Mouse (Mus musculus) embryonic facial prominence, embryonic 15.5 days (tissue): ENCODE data around the gene Retreg1. TPM values are rescaled to one million over a fixed set of nuclear protein-coding genes. Genes with fewer than 3 reads are reported as not detected.
A peak's percentile ranks its signal among the peaks of the same experiment; 100 is the strongest.

Source experiments
- ATAC-seq: fragments of 200-750 bp; cut with Nextera tagmentation; 2 replicates; pipeline ENCODE4 v1.8.0; 2017; ENCODE audit warnings: low read depth, moderate TSS enrichment; ENCODE audit not compliant: insufficient number of reproducible peaks, low FRiP score, low TSS enrichment
- H3K27ac ChIP-seq: fragments of 300-500 bp; sonication (generic); replicated peaks from 2 replicates; pipeline ENCODE4 v1.5.1; 2015; ENCODE audit warnings: mild to moderate bottlenecking, inconsistent platforms
- H3K27me3 ChIP-seq: fragments of 300-500 bp; sonication (generic); 2 replicates; pipeline ENCODE4 v1.6.1; 2015; ENCODE audit warnings: inconsistent platforms
- H3K36me3 ChIP-seq: fragments of 300-500 bp; sonication (generic); 2 replicates; pipeline ENCODE4 v1.6.1; 2015; ENCODE audit warnings: mild to moderate bottlenecking, inconsistent platforms
- H3K4me1 ChIP-seq: fragments of 300-500 bp; sonication (generic); 2 replicates; pipeline ENCODE4 v1.6.1; 2015; ENCODE audit warnings: inconsistent platforms
- H3K4me2 ChIP-seq: fragments of 300-500 bp; sonication (generic); replicated peaks from 2 replicates; pipeline ENCODE4 v1.6.1; 2015; ENCODE audit warnings: mild to moderate bottlenecking, inconsistent platforms
- H3K4me3 ChIP-seq: fragments of 300-500 bp; sonication (generic); replicated peaks from 2 replicates; pipeline ENCODE4 v1.5.1; 2015; ENCODE audit warnings: mild to moderate bottlenecking, inconsistent platforms
- H3K9ac ChIP-seq: fragments of 300-500 bp; sonication (generic); 2 replicates; pipeline ENCODE4 v1.6.1; 2015; ENCODE audit warnings: inconsistent platforms
- H3K9me3 ChIP-seq: fragments of 300-500 bp; sonication (generic); replicated peaks from 2 replicates; pipeline ENCODE4 v1.6.1; 2016; ENCODE audit warnings: inconsistent platforms
- WGBS: fragments of 180-500 bp; shearing (Covaris S2); methylation state at CpG from one replicate; pipeline ENCODE4 v1.1.7; 2015; 5-methylcytosine and 5-hydroxymethylcytosine counted together
- polyA plus RNA-seq: library from polyadenylated mRNA; unstranded; fragments of >200 nt; fragmentation: Nextera tagmentation; extraction: Ambion mirVana; gene quantifications from 2 replicates; pipeline ENCODE4 v1.2.1, GENCODE M21; 2015

The Retreg1 gene
- 11.0 and 14.6 TPM in 2 replicates for polyA plus RNA-seq

DNA sequence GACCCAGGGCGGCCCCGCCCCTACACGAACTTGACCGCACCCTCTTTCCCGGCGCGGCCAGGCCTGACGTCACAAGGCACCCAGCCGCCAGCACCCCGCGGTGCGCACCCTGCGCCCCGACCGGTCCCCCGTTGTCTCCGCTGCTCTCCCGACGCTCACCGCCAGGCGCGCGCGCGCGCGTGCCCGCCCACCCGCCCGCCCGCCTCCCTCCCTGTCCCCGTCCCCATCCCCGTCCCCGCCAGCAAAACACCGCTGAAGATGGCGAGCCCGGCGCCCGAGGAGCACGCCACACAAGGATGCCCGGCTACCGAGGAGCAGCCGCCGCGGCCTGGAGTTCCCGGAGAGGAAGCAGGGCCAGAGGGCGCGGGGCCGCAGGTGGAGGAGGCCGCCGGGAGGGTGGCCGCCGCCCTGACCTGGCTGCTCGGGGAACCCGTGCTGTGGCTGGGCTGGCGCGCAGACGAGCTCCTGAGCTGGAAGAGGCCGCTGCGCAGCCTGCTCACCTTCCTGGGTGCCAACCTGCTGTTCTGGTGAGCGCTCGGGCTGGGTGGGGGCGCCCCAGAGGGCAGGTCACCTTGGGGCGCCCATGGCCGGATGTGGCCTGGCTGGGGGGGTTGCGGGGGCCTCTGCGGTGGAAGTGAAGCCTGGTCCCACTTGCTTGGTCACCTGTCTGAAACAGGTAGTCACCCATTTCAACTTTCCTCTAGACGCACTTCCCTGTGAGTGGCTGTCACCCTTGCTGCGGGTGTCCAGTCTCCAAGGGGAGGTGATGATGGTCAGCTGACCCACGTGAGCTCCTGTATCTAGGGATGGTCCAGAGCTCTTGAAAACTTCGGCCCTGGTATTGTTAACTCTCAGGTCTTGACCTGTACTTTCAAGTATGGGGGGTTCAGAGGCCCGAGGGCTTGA is at the start of gene Retreg1:
TSS of gene Retreg1 (plus strand) at position 95 of the 906 bp plus-strand sequence.
- peak within 1 kb of the TSS; percentile 77 for H3K4me3 ChIP-seq
- no peaks in the 10 kb centered on the region for H3K36me3 ChIP-seq
- 0 out of 2 replicates have a peak, but pooled peaks cover 12% of the 10 kb centered on the region for H3K27me3 ChIP-seq
- no peaks in the 10 kb centered on the region for H3K9me3 ChIP-seq
- ATAC-seq = peak; percentile 81
- peaks cover 18% of the 10 kb centered on the region for H3K4me1 ChIP-seq
- H3K4me2 ChIP-seq = peak within 1 kb of the TSS; percentile 96
- peak within 1 kb of the TSS; percentile 45 for H3K9ac ChIP-seq
- WGBS = under 1% methylated on average over 66 of the region's 72 CpGs
- H3K27ac ChIP-seq = peak within 1 kb of the TSS; percentile 66; the same call in 1 of the 2 replicates

DNA sequence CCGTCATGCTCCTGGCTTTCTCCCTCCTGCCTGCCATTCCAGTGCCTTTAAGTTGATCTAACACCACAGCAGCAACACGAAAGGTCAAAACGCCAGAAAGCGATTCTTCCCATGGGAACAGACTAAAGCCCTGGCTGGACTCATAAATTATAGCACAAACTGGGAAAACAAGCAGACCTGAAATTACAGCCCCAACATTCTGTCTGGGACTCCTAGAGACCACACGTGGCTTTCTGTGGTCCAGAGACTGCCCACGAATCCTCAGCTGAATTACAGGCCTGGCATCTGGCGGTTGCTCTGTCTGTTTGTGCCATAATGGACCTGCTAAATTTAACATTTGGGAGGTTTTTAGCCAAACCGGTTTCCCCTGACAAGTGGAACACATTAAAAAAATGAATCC is 48.9 kb upstream of the Retreg1 start:
- 64% methylated on average over 8 of the region's 8 CpGs for WGBS
- ATAC-seq = peak; percentile 58; the same call in 1 of the 2 replicates
- peaks cover 10% of the 10 kb centered on the region; the same call in 1 of the 2 replicates for H3K4me1 ChIP-seq
- H3K4me2 ChIP-seq = no peak overlapping the region
- H3K9ac ChIP-seq = no peak overlapping the region
- peaks cover 55% of the 10 kb centered on the region for H3K36me3 ChIP-seq
- H3K27ac ChIP-seq = peak overlapping the region; percentile 39; the same call in 1 of the 2 replicates
- H3K9me3 ChIP-seq = no peaks in the 10 kb centered on the region
- no peaks in the 10 kb centered on the region for H3K27me3 ChIP-seq
- no peak overlapping the region for H3K4me3 ChIP-seq

DNA sequence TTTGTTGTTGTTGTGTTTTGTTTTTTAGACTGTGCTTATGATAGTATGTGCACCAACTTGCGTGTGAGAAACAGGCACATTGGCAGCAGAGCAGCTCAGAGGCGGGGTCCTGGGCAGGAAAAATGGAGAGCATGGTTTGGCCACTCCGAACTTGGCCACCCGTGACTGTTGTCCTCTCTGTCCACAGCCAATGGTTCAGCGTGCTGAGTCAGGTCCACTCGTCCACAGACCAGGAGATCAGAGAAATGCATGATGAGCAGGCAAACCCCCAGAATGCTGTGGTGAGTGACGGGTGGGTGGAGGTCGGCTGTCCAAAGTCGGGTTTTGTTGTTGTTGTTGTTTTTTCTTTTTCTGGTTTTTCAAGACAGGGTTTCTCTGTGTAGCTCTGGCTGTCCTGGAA is 47.5 kb upstream of the Retreg1 start:
- WGBS = 95% methylated on average over 9 of the region's 9 CpGs
- H3K4me2 ChIP-seq = no peak overlapping the region
- no peak overlapping the region for H3K27ac ChIP-seq
- peaks cover 10% of the 10 kb centered on the region; the same call in 1 of the 2 replicates for H3K4me1 ChIP-seq
- no peak for ATAC-seq
- no peak overlapping the region for H3K9ac ChIP-seq
- no peaks in the 10 kb centered on the region for H3K27me3 ChIP-seq
- no peaks in the 10 kb centered on the region for H3K9me3 ChIP-seq
- H3K4me3 ChIP-seq = no peak overlapping the region
- peaks cover 63% of the 10 kb centered on the region for H3K36me3 ChIP-seq

DNA sequence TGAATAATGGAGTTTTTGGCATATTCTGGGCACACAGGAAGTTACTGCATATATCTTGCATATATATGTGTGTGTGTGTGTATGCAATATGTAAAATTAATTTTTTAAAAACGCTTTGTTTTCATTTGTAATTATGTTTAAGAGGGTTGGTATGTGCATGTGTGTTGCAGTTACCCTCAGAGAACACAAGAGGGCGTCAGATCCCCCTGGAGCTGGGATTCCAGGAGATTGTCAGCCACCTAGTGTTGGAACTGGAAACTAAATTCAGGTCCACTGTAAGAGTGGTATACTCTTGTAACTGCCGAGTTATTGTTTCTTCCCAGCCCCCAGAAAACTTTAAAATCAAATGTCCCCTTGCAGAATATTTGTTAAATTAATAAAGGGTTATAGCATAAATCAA is 46.6 kb upstream of the Retreg1 start:
- WGBS = 58% methylated on average over 3 of the region's 3 CpGs
- no peak overlapping the region for H3K9ac ChIP-seq
- no peak overlapping the region for H3K27ac ChIP-seq
- no peak for ATAC-seq
- peaks cover 70% of the 10 kb centered on the region for H3K36me3 ChIP-seq
- H3K4me2 ChIP-seq = no peak overlapping the region
- H3K27me3 ChIP-seq = no peaks in the 10 kb centered on the region
- no peak overlapping the region for H3K4me3 ChIP-seq
- H3K4me1 ChIP-seq = peaks cover 10% of the 10 kb centered on the region; the same call in 1 of the 2 replicates
- H3K9me3 ChIP-seq = no peaks in the 10 kb centered on the region

DNA sequence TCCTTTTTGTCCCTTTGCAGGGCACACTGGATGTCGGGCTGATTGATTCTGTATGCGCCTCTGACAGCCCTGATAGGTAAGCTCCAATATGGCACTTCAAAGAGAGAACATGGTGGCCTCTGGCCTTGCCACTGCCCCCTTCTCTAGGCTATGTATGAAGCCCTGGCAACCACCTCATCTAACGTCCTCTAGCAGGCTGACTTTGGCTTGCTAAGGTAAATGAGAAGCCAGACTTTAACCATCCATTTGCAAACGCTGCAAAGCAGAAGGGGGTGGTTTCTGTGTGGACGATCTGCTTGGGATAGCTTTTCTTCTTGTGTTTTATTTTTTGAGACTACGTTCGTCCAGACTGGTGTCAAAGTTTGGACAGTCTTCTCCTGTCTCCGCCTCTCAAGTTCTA is 45.8 kb upstream of the Retreg1 start:
- ATAC-seq = no peak
- no peak overlapping the region for H3K9ac ChIP-seq
- 0 out of 2 replicates have a peak, but pooled peaks cover 4% of the 10 kb centered on the region for H3K4me1 ChIP-seq
- H3K4me3 ChIP-seq = no peak overlapping the region
- no peaks in the 10 kb centered on the region for H3K9me3 ChIP-seq
- H3K36me3 ChIP-seq = peaks cover 77% of the 10 kb centered on the region
- 87% methylated on average over 8 of the region's 8 CpGs for WGBS
- H3K27me3 ChIP-seq = no peaks in the 10 kb centered on the region
- no peak overlapping the region for H3K4me2 ChIP-seq
- no peak overlapping the region for H3K27ac ChIP-seq

DNA sequence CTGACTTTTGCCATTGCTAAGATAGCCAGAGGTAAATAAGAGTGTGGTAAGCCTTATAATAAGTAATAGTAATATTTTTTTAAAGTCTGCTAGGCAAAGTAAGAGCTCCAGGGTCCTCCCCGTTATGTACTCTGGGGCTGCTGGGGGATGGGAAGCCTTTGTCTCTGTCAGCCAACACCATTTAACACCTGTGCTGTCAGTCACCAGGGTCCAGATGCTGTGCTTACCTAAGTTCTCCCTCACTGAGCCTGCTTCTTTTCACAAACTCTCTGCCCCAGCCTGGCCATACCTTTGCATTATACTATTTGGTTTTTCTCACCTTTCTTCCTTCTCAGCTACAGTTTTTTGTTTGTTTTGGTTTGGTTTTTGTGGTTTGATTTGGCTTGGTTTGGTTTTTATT is 45.1 kb upstream of the Retreg1 start:
- Histone ChIP-seq H3K36me3 (peaks cover 79% of the 10 kb centered on the region), H3K4me1 (0 out of 2 replicates have a peak, but pooled peaks cover 4% of the 10 kb centered on the region), H3K9ac (no peak overlapping the region), H3K4me3 (no peak overlapping the region), H3K27ac (no peak overlapping the region), H3K4me2 (no peak overlapping the region), H3K27me3 (no peaks in the 10 kb centered on the region), H3K9me3 (no peaks in the 10 kb centered on the region)
- no peak for ATAC-seq
- WGBS = 79% methylated on average over 1 of the region's 1 CpGs

DNA sequence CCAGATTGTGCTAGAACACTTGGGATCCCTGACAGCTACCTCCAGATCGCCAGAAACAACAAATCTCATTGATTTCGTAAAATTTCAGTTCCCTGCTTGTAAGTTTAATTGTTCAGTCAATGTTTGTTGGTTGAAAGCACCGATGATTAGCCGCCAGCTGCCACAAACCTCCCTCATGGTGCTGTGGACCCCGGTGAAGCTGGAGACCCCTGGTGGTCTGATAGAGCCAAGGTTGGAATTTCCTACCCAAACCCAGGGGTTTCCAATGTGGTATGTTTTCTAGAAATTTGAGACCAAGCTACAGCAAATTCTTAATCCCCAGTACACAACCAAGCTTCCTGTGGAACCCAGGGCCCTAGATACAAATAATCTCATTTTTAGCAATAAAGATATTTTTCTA is 41.3 kb upstream of the Retreg1 start:
- H3K9me3 ChIP-seq = no peaks in the 10 kb centered on the region
- H3K36me3 ChIP-seq = peaks cover 86% of the 10 kb centered on the region
- H3K4me3 ChIP-seq = no peak overlapping the region
- no peak overlapping the region for H3K9ac ChIP-seq
- no peak overlapping the region for H3K4me2 ChIP-seq
- 77% methylated on average over 5 of the region's 5 CpGs for WGBS
- H3K27me3 ChIP-seq = no peaks in the 10 kb centered on the region
- H3K4me1 ChIP-seq = no peaks in the 10 kb centered on the region
- no peak overlapping the region for H3K27ac ChIP-seq
- no peak for ATAC-seq

DNA sequence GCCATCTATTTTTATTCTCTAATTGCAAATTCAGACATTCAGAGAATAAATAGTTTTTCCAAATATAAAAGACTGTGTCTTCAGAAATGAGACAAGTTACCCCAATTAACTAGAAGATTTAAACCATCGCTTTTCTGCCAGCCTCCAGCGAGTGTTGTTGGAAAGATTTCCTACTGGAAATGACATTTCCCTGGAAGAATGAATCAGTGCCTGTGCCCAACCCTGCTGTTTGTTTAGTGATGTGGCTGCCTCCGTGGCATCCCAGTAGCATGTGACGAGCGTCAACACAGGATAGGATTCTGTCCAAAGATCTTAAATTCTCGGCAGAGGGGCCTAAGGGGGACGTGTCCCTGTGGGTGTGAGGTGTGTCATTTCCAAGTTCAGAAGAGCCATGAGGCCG is 40.8 kb upstream of the Retreg1 start:
- Histone ChIP-seq H3K4me3 (no peak overlapping the region), H3K9me3 (no peaks in the 10 kb centered on the region), H3K9ac (no peak overlapping the region), H3K4me2 (no peak overlapping the region), H3K36me3 (peaks cover 86% of the 10 kb centered on the region), H3K27ac (no peak overlapping the region), H3K27me3 (no peaks in the 10 kb centered on the region), H3K4me1 (no peaks in the 10 kb centered on the region)
- no peak for ATAC-seq
- 82% methylated on average over 8 of the region's 8 CpGs for WGBS

DNA sequence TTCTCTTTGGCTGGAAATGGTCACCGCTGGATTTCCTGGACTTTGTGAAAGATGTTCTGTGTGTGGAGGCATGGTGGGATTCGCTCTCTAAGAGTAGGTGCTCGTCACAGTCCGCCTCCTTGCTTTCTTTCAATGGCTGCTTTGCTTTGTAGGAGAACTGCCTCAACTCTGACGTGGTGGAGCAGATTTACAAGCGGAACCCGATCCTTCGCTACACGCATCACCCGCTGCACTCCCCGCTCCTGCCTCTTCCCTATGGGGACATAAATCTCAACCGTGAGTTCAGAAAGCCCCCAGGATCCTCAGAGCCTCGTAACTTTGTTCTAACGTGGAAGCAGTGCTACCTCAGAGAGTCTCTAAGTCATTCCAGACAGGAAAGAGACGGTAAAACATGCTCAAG is 39.9 kb upstream of the Retreg1 start:
- WGBS = 78% methylated on average over 15 of the region's 15 CpGs

DNA sequence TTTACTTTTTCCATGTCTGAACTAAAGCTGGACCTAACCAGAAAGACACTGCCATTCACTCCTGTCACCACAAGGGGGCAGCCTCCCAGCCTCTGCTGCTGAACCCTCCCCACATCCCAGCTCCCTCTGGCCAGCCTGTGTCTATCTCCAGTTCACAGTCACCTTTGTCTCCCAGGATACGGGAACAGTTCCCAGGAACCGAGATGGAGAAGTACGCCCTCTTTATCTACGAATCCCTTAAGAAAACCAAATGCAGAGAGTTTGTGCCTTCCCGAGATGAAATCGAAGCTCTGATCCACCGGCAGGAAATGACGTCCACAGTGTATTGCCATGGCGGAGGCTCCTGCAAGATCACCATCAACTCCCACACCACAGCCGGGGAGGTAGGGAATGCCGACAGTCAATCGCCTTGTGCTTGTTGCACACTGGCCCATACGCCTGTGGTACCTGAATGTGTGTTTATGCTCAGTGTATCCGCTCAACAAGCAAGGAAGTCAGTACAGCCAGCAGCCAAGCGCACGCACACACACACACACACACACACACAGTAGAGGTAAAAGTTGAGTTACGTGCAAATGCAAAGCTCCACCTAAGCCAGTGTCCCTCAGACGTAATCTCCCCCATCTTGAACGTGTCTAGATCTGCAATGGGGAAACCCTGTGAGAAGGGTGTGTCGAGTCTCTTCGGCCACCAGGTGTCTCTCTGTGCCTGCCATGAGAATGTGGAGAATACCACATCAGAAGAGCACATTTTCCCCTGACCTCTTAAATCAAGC is 37.5 kb upstream of the Retreg1 start:
- Histone ChIP-seq H3K4me2 (no peak overlapping the region), H3K4me1 (0 out of 2 replicates have a peak, but pooled peaks cover 3% of the 10 kb centered on the region), H3K27ac (no peak overlapping the region), H3K4me3 (no peak overlapping the region), H3K9me3 (no peaks in the 10 kb centered on the region), H3K9ac (no peak overlapping the region), H3K36me3 (peaks cover 89% of the 10 kb centered on the region), H3K27me3 (no peaks in the 10 kb centered on the region)
- WGBS = 78% methylated on average over 21 of the region's 21 CpGs
- ATAC-seq = no peak; the same call in 1 of the 2 replicates

More for the DNA sequence above, 39.9 kb upstream of the Retreg1 start:
- H3K9me3 ChIP-seq = no peaks in the 10 kb centered on the region
- no peak overlapping the region for H3K4me3 ChIP-seq
- no peak for ATAC-seq
- H3K4me1 ChIP-seq = no peaks in the 10 kb centered on the region
- no peak overlapping the region for H3K27ac ChIP-seq
- no peaks in the 10 kb centered on the region for H3K27me3 ChIP-seq
- H3K4me2 ChIP-seq = no peak overlapping the region
- peaks cover 88% of the 10 kb centered on the region for H3K36me3 ChIP-seq
- H3K9ac ChIP-seq = no peak overlapping the region

DNA sequence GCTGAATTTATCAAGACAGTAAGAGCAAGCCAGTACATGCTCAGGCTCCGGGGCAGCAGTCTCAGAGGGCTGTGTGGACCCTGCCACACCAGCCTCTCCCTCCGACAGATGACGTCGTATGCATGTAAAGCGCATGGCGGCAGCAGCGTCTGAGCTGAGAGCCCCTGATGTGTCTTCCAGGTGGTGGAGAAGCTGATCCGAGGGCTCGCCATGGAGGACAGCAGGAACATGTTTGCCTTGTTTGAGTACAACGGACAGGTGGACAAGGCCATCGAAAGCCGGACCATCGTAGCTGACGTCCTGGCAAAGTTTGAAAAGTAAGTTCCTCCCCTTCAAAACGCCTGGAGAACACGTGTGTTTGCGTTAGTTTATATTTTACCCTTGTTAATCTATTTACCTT is 36.6 kb upstream of the Retreg1 start:
- Histone ChIP-seq H3K4me1 (0 out of 2 replicates have a peak, but pooled peaks cover 3% of the 10 kb centered on the region), H3K4me3 (no peak overlapping the region), H3K27ac (no peak overlapping the region), H3K36me3 (peaks cover 91% of the 10 kb centered on the region), H3K27me3 (no peaks in the 10 kb centered on the region), H3K9ac (no peak overlapping the region), H3K4me2 (no peak overlapping the region), H3K9me3 (no peaks in the 10 kb centered on the region)
- ATAC-seq = no peak
- 84% methylated on average over 17 of the region's 17 CpGs for WGBS
